Mouse (Mus musculus) MEL (cell line): ENCODE results near the gene Cdh13. TPM values are rescaled to one million over a fixed set of nuclear protein-coding genes. Genes with fewer than 3 reads are reported as not detected.

Experiments
- DNase-seq: peaks from one replicate; pipeline ENCODE4 v3.0.0; 2011; ENCODE audit warnings: low read depth, low spot score
- H3K27ac ChIP-seq: 2 replicates; pipeline ENCODE4 v1.5.1; 2012; ENCODE audit warnings: low read depth, mild to moderate bottlenecking, control low read depth, low read length, moderate library complexity; ENCODE audit not compliant: control insufficient read depth
- H3K27me3 ChIP-seq, 2 experiments: fragments of 150-350 bp in 1 of 2; sonication (generic) in 1 of 2; 2 replicates each; pipeline ENCODE4 v1.6.1; 2012; ENCODE audit warnings: low read length in 2 of 2, mild to moderate bottlenecking in 2 of 2, improper control_type of control experiment in 1 of 2, moderate library complexity in 1 of 2; ENCODE audit not compliant: insufficient read depth in 2 of 2, control insufficient read depth in 1 of 2
- H3K36me3 ChIP-seq, 2 experiments: 2 replicates each; pipeline ENCODE4 v1.6.1; 2012 to 2014; ENCODE audit warnings: low read length in 2 of 2, improper control_type of control experiment in 1 of 2, inconsistent platforms in 1 of 2, mild to moderate bottlenecking in 1 of 2; ENCODE audit not compliant: insufficient read depth in 2 of 2, control insufficient read depth in 1 of 2
- H3K4me1 ChIP-seq, 2 experiments: fragments of 150-350 bp in 1 of 2; sonication (generic) in 1 of 2; 2 replicates each; pipeline ENCODE4 v1.6.1; 2012; ENCODE audit warnings: low read length in 2 of 2, improper control_type of control experiment in 1 of 2, mild to moderate bottlenecking in 1 of 2; ENCODE audit not compliant: insufficient read depth in 2 of 2, control insufficient read depth in 1 of 2
- H3K4me3 ChIP-seq, 2 experiments: fragments of 150-350 bp in 1 of 2; sonication (generic) in 1 of 2; 2 replicates each; pipeline ENCODE4 v1.5.1; 2012; ENCODE audit warnings: low read depth in 2 of 2, low read length in 2 of 2, mild to moderate bottlenecking in 2 of 2, moderate library complexity in 2 of 2, control low read depth in 1 of 2, improper control_type of control experiment in 1 of 2; ENCODE audit not compliant: control insufficient read depth in 1 of 2, insufficient read depth in 1 of 2
- H3K79me2 ChIP-seq: 2 replicates; pipeline ENCODE4 v1.6.1; 2012; ENCODE audit warnings: mild to moderate bottlenecking, low read length, moderate library complexity; ENCODE audit not compliant: control insufficient read depth, poor library complexity, insufficient read depth
- H3K9ac ChIP-seq: 2 replicates; pipeline ENCODE4 v1.6.1; 2012; ENCODE audit warnings: low read depth, mild to moderate bottlenecking, control low read depth, low read length, moderate library complexity; ENCODE audit not compliant: control insufficient read depth, poor library complexity, severe bottlenecking
- H3K9me3 ChIP-seq: fragments of 150-350 bp; sonication (generic); replicated peaks from 2 replicates; pipeline ENCODE4 v1.6.1; 2012; ENCODE audit warnings: mild to moderate bottlenecking, low read length, improper control_type of control experiment, moderate library complexity; ENCODE audit not compliant: insufficient read depth
- BHLHE40 ChIP-seq: IDR thresholded peaks from 2 replicates; pipeline ENCODE4 v1.6.1; 2012; ENCODE audit warnings: low read depth, mild to moderate bottlenecking, inconsistent platforms, low read length, improper control_type of control experiment, borderline replicate concordance
- CHD1 ChIP-seq: IDR thresholded peaks from 2 replicates; pipeline ENCODE4 v1.6.1; 2012; ENCODE audit warnings: low read depth, mild to moderate bottlenecking, inconsistent platforms, low read length, improper control_type of control experiment
- CHD2 ChIP-seq: IDR thresholded peaks from 2 replicates; pipeline ENCODE4 v1.6.1; 2011; ENCODE audit warnings: low read length, improper control_type of control experiment
- E2F4 ChIP-seq: IDR thresholded peaks from 2 replicates; pipeline ENCODE4 v1.6.1; 2011; ENCODE audit warnings: low read depth, low read length, improper control_type of control experiment, borderline replicate concordance
- ELF1 ChIP-seq: IDR thresholded peaks from 2 replicates; pipeline ENCODE4 v1.6.1; 2014; ENCODE audit warnings: low read depth, mild to moderate bottlenecking, inconsistent platforms, low read length, improper control_type of control experiment, moderate library complexity
- EP300 ChIP-seq, 2 experiments: IDR thresholded peaks; 2 replicates each; pipeline ENCODE4 v1.6.1; 2011; ENCODE audit warnings: improper control_type of control experiment in 2 of 2, low read length in 2 of 2, low read depth in 1 of 2, mild to moderate bottlenecking in 1 of 2
- ETS1 ChIP-seq: IDR thresholded peaks from 2 replicates; pipeline ENCODE4 v1.6.1; 2012; ENCODE audit warnings: low read depth, mild to moderate bottlenecking, inconsistent platforms, low read length, improper control_type of control experiment, moderate library complexity
- KAT2A ChIP-seq: conservative IDR thresholded peaks from 2 replicates; pipeline ENCODE4 v1.6.1; 2012; ENCODE audit warnings: low read depth, low read length, improper control_type of control experiment, inconsistent platforms
- MYB ChIP-seq: IDR thresholded peaks from 2 replicates; pipeline ENCODE4 v1.6.1; 2011; ENCODE audit warnings: mild to moderate bottlenecking, low read depth, low read length, improper control_type of control experiment
- MYC ChIP-seq: IDR thresholded peaks from 2 replicates; pipeline ENCODE4 v1.6.1; 2011; ENCODE audit warnings: low read depth, mild to moderate bottlenecking, low read length, improper control_type of control experiment, moderate library complexity
- NRF1 ChIP-seq: IDR thresholded peaks from 2 replicates; pipeline ENCODE4 v1.6.1; 2014; ENCODE audit warnings: low read depth, mild to moderate bottlenecking, inconsistent platforms, low read length, improper control_type of control experiment, moderate library complexity; ENCODE audit not compliant: poor library complexity, insufficient read depth, severe bottlenecking
- POLR2A ChIP-seq, 2 experiments: IDR thresholded peaks; 2 replicates each; pipeline ENCODE4 v1.6.1; 2011 to 2012; ENCODE audit warnings: low read length in 2 of 2, mild to moderate bottlenecking in 2 of 2, control low read depth in 1 of 2, improper control_type of control experiment in 1 of 2, low read depth in 1 of 2, moderate library complexity in 1 of 2; ENCODE audit not compliant: control insufficient read depth in 1 of 2, insufficient read depth in 1 of 2, poor library complexity in 1 of 2
- POLR2AphosphoS2 ChIP-seq: IDR thresholded peaks from 2 replicates; pipeline ENCODE4 v1.6.1; 2011; ENCODE audit warnings: low read length, improper control_type of control experiment
- POLR2AphosphoS5 ChIP-seq: IDR thresholded peaks from 2 replicates; pipeline ENCODE4 v1.6.1; 2012; ENCODE audit warnings: low read depth, borderline replicate concordance, mild to moderate bottlenecking, inconsistent platforms, low read length, moderate library complexity, mixed read lengths
- RCOR1 ChIP-seq: IDR thresholded peaks from 2 replicates; pipeline ENCODE4 v1.6.1; 2012; ENCODE audit warnings: low read depth, mild to moderate bottlenecking, inconsistent platforms, low read length, improper control_type of control experiment
- SIN3A ChIP-seq: IDR thresholded peaks from 2 replicates; pipeline ENCODE4 v1.6.1; 2012; ENCODE audit warnings: low read length, improper control_type of control experiment, inconsistent platforms
- SMC3 ChIP-seq: IDR thresholded peaks from 2 replicates; pipeline ENCODE4 v1.6.1; 2011; ENCODE audit warnings: low read depth, low read length, improper control_type of control experiment
- TBP ChIP-seq: IDR thresholded peaks from 2 replicates; pipeline ENCODE4 v1.8.0; 2011; ENCODE audit warnings: low read depth, low read length, improper control_type of control experiment
- USF1 ChIP-seq: IDR thresholded peaks from 2 replicates; pipeline ENCODE4 v1.6.1; 2014; ENCODE audit warnings: low read depth, mild to moderate bottlenecking, inconsistent platforms, low read length, improper control_type of control experiment, moderate library complexity
- USF2 ChIP-seq, 2 experiments: IDR thresholded peaks; 2 replicates each; pipeline ENCODE4 v1.6.1; 2011 to 2012; ENCODE audit warnings: improper control_type of control experiment in 2 of 2, low read length in 2 of 2, borderline replicate concordance in 1 of 2, inconsistent platforms in 1 of 2, low read depth in 1 of 2, mild to moderate bottlenecking in 1 of 2; ENCODE audit not compliant: insufficient read depth in 1 of 2
- ZC3H11A ChIP-seq: IDR thresholded peaks from 2 replicates; pipeline ENCODE4 v1.6.1; 2012; ENCODE audit warnings: low read depth, mild to moderate bottlenecking, inconsistent platforms, low read length, improper control_type of control experiment
- ZKSCAN1 ChIP-seq: IDR thresholded peaks from 2 replicates; pipeline ENCODE4 v1.6.1; 2012; ENCODE audit warnings: low read depth, mild to moderate bottlenecking, inconsistent platforms, low read length, improper control_type of control experiment, moderate library complexity
- ZMIZ1 ChIP-seq: IDR thresholded peaks from 2 replicates; pipeline ENCODE4 v1.6.1; 2012; ENCODE audit warnings: low read depth, mild to moderate bottlenecking, inconsistent platforms, low read length, improper control_type of control experiment, moderate library complexity
- ZNF384 ChIP-seq: IDR thresholded peaks from 2 replicates; pipeline ENCODE4 v1.6.1; 2012; ENCODE audit warnings: low read depth, mild to moderate bottlenecking, inconsistent platforms, low read length, improper control_type of control experiment
- polyA plus RNA-seq, 2 experiments: library from polyadenylated mRNA; stranded (reverse) in 1 of 2; unstranded in 1 of 2; fragments of >175 nt in 1 of 2; fragments of >200 nt in 1 of 2; gene quantifications; 2 replicates each; pipeline versions ENCODE4 v1.2.1 to v1.2.4; 2012; ENCODE audit warnings: low replicate concordance in 2 of 2, low read depth in 1 of 2; ENCODE audit not compliant: insufficient read length in 2 of 2, insufficient read depth in 1 of 2, missing spikeins in 1 of 2
- total RNA-seq: library from RNA; depleted of rRNA; stranded (reverse); fragments of 300-350 nt; gene quantifications from 2 replicates; pipeline ENCODE4 v1.2.3, GENCODE M21; 2012

Cdh13 gene
- total and polyA plus RNA-seq, 3 experiments, result not detected

GRCm38 (mm10) chr8:119034037-119034436 lies 750.5 kb downstream of the Cdh13 start:
- no peaks in the 10 kb centered on the region for H3K79me2 ChIP-seq
- no peak overlapping the region for H3K4me3 ChIP-seq
- no peak for DNase-seq
- H3K27ac ChIP-seq, result no peak overlapping the region
- no peaks in the 10 kb centered on the region for H3K4me1 ChIP-seq
- H3K27me3 ChIP-seq, result no peaks in the 10 kb centered on the region
- TF ChIP-seq SIN3A (no peak), TBP (no peak), MYB (no peak), SMC3 (no peak), USF2 (IDR thresholded peaks at IDR 0.05; ENCODE audit: borderline replicate concordance in 1 of 2, insufficient read depth in 1 of 2, low read depth in 1 of 2, low read length in 2 of 2) (no peak), ZNF384 (no peak), USF1 (no peak)
- TF ChIP-seq, all 39 proteins: peak for 0
- Histone ChIP-seq H3K9me3 (no peaks in the 10 kb centered on the region), H3K9ac (no peak overlapping the region), H3K36me3 (no peaks in the 10 kb centered on the region)

- Histone ChIP-seq H3K4me1 (no peaks in the 10 kb centered on the region), H3K36me3 (no peaks in the 10 kb centered on the region), H3K9me3 (no peaks in the 10 kb centered on the region), H3K27me3 (no peaks in the 10 kb centered on the region), H3K4me3 (no peak overlapping the region), H3K79me2 (no peaks in the 10 kb centered on the region), H3K27ac (no peak overlapping the region), H3K9ac (no peak overlapping the region)
- DNase-seq, result no peak
- no peak for TF ChIP-seq RCOR1
- no peak for TF ChIP-seq ZC3H11A
- no peak for TF ChIP-seq CHD2
- no peak for TF ChIP-seq ZMIZ1
- no peak for TF ChIP-seq NRF1
- TF ChIP-seq ZKSCAN1, result no peak
- no peak for TF ChIP-seq CHD1
- TF ChIP-seq ELF1, result no peak
- TF ChIP-seq E2F4, result no peak
- no peak for TF ChIP-seq SMC3
- TF ChIP-seq USF2 (IDR thresholded peaks at IDR 0.05; ENCODE audit: borderline replicate concordance in 1 of 2, insufficient read depth in 1 of 2, low read depth in 1 of 2, low read length in 2 of 2), result no peak
- no peak for TF ChIP-seq MYC
- TF ChIP-seq POLR2AphosphoS5, result no peak
- TF ChIP-seq POLR2A (IDR thresholded peaks at IDR 0.05; ENCODE audit: control insufficient read depth in 1 of 2, insufficient read depth in 1 of 2, low read depth in 1 of 2, low read length in 2 of 2, poor library complexity in 1 of 2), result no peak
- no peak for TF ChIP-seq BHLHE40
- TF ChIP-seq EP300 (IDR thresholded peaks at IDR 0.05; ENCODE audit: low read depth in 1 of 2, low read length in 2 of 2), result no peak
- TF ChIP-seq KAT2A, result no peak
- TF ChIP-seq POLR2AphosphoS2, result no peak
- no peak for TF ChIP-seq ETS1
Measured at GRCm38 (mm10) chr8:119035126-119035525, 751.6 kb downstream of the Cdh13 start.
